ENCODE assay signal across 32 mouse cellular contexts in genomic region chr4:63154028-63154427, GRCm38 (mm10). TPM values are rescaled to one million over a fixed set of nuclear protein-coding genes. Genes with fewer than 3 reads are reported as not detected.
DNase-seq lines count a peak whose midpoint lies in the region; ATAC-seq and TF ChIP-seq lines count a peak whose summit lies in the region.
"Had no signal": no experiment of that assay in that cellular context is flagged by ENCODE, and none has a peak within 500 bp of the region (broad histone marks: within the 10 kb centered on the region; RNA-seq: fewer than 3 reads in every experiment).

No protein-coding gene starts in this region.

- TF ChIP-seq EP300 in liver, embryonic 14.5 days (IDR thresholded peaks at IDR 0.05; ENCODE audit: low read depth): no peak
- TF ChIP-seq EP300 in liver, postnatal 0 days (IDR thresholded peaks at IDR 0.05; ENCODE audit: low read depth): no peak

- H3K9me3 ChIP-seq in liver, embryonic 11.5 days (ENCODE audit: control insufficient read depth, low read length): no peaks in the 10 kb centered on the region
- H3K9me3 ChIP-seq in liver, embryonic 14.5 days (ENCODE audit: control insufficient read depth, low read length): no peaks in the 10 kb centered on the region
- no peaks in the 10 kb centered on the region for H3K9me3 ChIP-seq in liver, postnatal 0 days (ENCODE audit: low read length)
- no peaks in the 10 kb centered on the region for H3K9me3 ChIP-seq in heart, embryonic 11.5 days (replicated peaks; ENCODE audit: control insufficient read depth, low read length)
- H3K9me3 ChIP-seq: forebrain, embryonic 12.5 days; forebrain, embryonic 15.5 days; heart, embryonic 10.5 days; hindbrain, embryonic 12.5 days; hindbrain, embryonic 15.5 days had no signal

- H3K4me3 ChIP-seq in liver, embryonic 11.5 days (ENCODE audit: low read depth, low read length): peak overlapping the region; percentile 48
- peak overlapping the region; percentile 50 to 55 for H3K4me3 ChIP-seq in liver, embryonic 14.5 days (ENCODE audit: insufficient read depth in 1 of 2, low read depth in 2 of 2, low read length in 2 of 2)
- peak overlapping the region; percentile 47 for H3K4me3 ChIP-seq in liver, postnatal 0 days (ENCODE audit: low read depth, low read length)
- H3K4me3 ChIP-seq in heart, embryonic 11.5 days (ENCODE audit: low read depth, low read length): no peak overlapping the region
- H3K4me3 ChIP-seq: forebrain, embryonic 12.5 days; forebrain, embryonic 15.5 days; heart, adult 2 months; heart, embryonic 10.5 days; hindbrain, embryonic 12.5 days; hindbrain, embryonic 15.5 days had no signal

- no peak for TF ChIP-seq CTCF in liver, embryonic 14.5 days (IDR thresholded peaks at IDR 0.05; ENCODE audit: low read depth)
- no peak for TF ChIP-seq CTCF in liver, postnatal 0 days (IDR thresholded peaks at IDR 0.05; ENCODE audit: low read depth)

- no peaks in the 10 kb centered on the region for H3K36me3 ChIP-seq in liver, embryonic 11.5 days (ENCODE audit: control insufficient read depth, insufficient read depth, low read length)
- H3K36me3 ChIP-seq in liver, embryonic 14.5 days (replicated peaks; ENCODE audit: control insufficient read depth, insufficient read depth, low read depth): no peaks in the 10 kb centered on the region
- H3K36me3 ChIP-seq in liver, postnatal 0 days (replicated peaks; ENCODE audit: insufficient read depth, low read length): no peaks in the 10 kb centered on the region; the same call in 1 of the 2 replicates
- no peaks in the 10 kb centered on the region for H3K36me3 ChIP-seq in heart, embryonic 11.5 days (ENCODE audit: control insufficient read depth, insufficient read depth, low read length)
- H3K36me3 ChIP-seq: forebrain, embryonic 12.5 days; forebrain, embryonic 15.5 days; G1E; heart, embryonic 10.5 days; hindbrain, embryonic 12.5 days; hindbrain, embryonic 15.5 days had no signal

- no peak overlapping the region; the same call in 1 of the 2 replicates for H3K4me2 ChIP-seq in liver, embryonic 11.5 days
- H3K4me2 ChIP-seq in liver, embryonic 14.5 days (ENCODE audit: low read depth): no peak overlapping the region
- H3K4me2 ChIP-seq in liver, postnatal 0 days (ENCODE audit: low read depth, low read length): peak overlapping the region; percentile 66
- H3K4me2 ChIP-seq in heart, embryonic 11.5 days: no peak overlapping the region
- H3K4me2 ChIP-seq: forebrain, embryonic 12.5 days; forebrain, embryonic 15.5 days; hindbrain, embryonic 12.5 days; hindbrain, embryonic 15.5 days had no signal

- ATAC-seq in liver, embryonic 11.5 days (replicated peaks; ENCODE audit: low FRiP score): peak; percentile 67
- ATAC-seq in liver, embryonic 14.5 days (ENCODE audit: insufficient read depth): peak; percentile 63
- peak; percentile 54 for ATAC-seq in liver, postnatal 0 days
- ATAC-seq in heart, embryonic 11.5 days (replicated peaks; ENCODE audit: insufficient number of reproducible peaks, low FRiP score, low TSS enrichment): no peak
- ATAC-seq: activated CD4-positive, CD25-positive, alpha-beta regulatory T cell, adult 4 months; forebrain, embryonic 15.5 days had no signal

- H3K4me1 ChIP-seq in liver, embryonic 11.5 days (replicated peaks; ENCODE audit: control insufficient read depth, insufficient read depth, low read length): 0 out of 2 replicates have a peak, but pooled peaks cover 2% of the 10 kb centered on the region
- H3K4me1 ChIP-seq in liver, embryonic 14.5 days (replicated peaks; ENCODE audit: control insufficient read depth in 2 of 2, insufficient read depth in 2 of 2, low read length in 1 of 2): peaks cover 0 to 17% of the 10 kb centered on the region in 2 experiments; a peak in 3 of 4 replicates
- H3K4me1 ChIP-seq in liver, postnatal 0 days (ENCODE audit: insufficient read depth): peaks cover 20% of the 10 kb centered on the region
- no peaks in the 10 kb centered on the region for H3K4me1 ChIP-seq in heart, embryonic 11.5 days (ENCODE audit: control insufficient read depth, insufficient read depth, low read length)
- H3K4me1 ChIP-seq: forebrain, embryonic 12.5 days; forebrain, embryonic 15.5 days; hindbrain, embryonic 12.5 days; hindbrain, embryonic 15.5 days had no signal

- H3K27me3 ChIP-seq in liver, embryonic 11.5 days (replicated peaks; ENCODE audit: control insufficient read depth, insufficient read depth, low read length): no peaks in the 10 kb centered on the region
- H3K27me3 ChIP-seq in liver, embryonic 14.5 days (ENCODE audit: control insufficient read depth, insufficient read depth, low read length): no peaks in the 10 kb centered on the region
- no peaks in the 10 kb centered on the region for H3K27me3 ChIP-seq in liver, postnatal 0 days (ENCODE audit: insufficient read depth, low read length)
- H3K27me3 ChIP-seq in heart, embryonic 11.5 days (ENCODE audit: control insufficient read depth, insufficient read depth, low read length): no peaks in the 10 kb centered on the region
- H3K27me3 ChIP-seq: forebrain, embryonic 12.5 days; forebrain, embryonic 15.5 days; hindbrain, embryonic 12.5 days; hindbrain, embryonic 15.5 days had no signal

- DNase-seq in liver: peak; percentile 48
- DNase-seq in liver, embryonic 11.5 days (ENCODE audit: low spot score): no peak
- DNase-seq in liver, embryonic 14.5 days (ENCODE audit: low read depth in 3 of 3, low spot score in 3 of 3): peak in 2 of 3 experiments; percentile 26
- peak; percentile 71 for DNase-seq in liver, postnatal 0 days
- DNase-seq in spleen, adult 18-20 months: no peak
- no peak for DNase-seq in layer of hippocampus, postnatal 25 days (ENCODE audit: extremely low spot score in 1 of 2, low spot score in 1 of 2)
- DNase-seq: adrenal gland, adult 8-10 months; adrenal gland, postnatal 25 days; B cell, adult 2 months; cerebellum, adult 11-12 months; cerebellum, adult 8-10 months; cerebellum, postnatal 14 days; gastrocnemius, postnatal 10 days; gastrocnemius, postnatal 36 days; heart, adult 2 months had no signal

- 48% methylated on average over 4 of the region's 4 CpGs for WGBS in liver, embryonic 11.5 days
- WGBS in liver, embryonic 14.5 days (ENCODE audit: insufficient replicate concordance): 28% methylated on average over 4 of the region's 4 CpGs
- 49% methylated on average over 4 of the region's 4 CpGs for WGBS in liver, postnatal 0 days (ENCODE audit: insufficient replicate concordance)
- 39% methylated on average over 4 of the region's 4 CpGs for WGBS in heart, embryonic 11.5 days (ENCODE audit: insufficient replicate concordance)

- peak overlapping the region; percentile 69 for H3K27ac ChIP-seq in liver, embryonic 11.5 days (ENCODE audit: low read depth, low read length)
- H3K27ac ChIP-seq in liver, embryonic 14.5 days: no peak overlapping the region
- peak overlapping the region; percentile 69 for H3K27ac ChIP-seq in liver, postnatal 0 days (ENCODE audit: low read depth)
- H3K27ac ChIP-seq in heart, embryonic 11.5 days (ENCODE audit: low read depth, low read length): no peak overlapping the region
- H3K27ac ChIP-seq: forebrain, embryonic 12.5 days; forebrain, embryonic 15.5 days; heart, adult 2 months; heart, embryonic 10.5 days; hindbrain, embryonic 12.5 days; hindbrain, embryonic 15.5 days had no signal

- H3K9ac ChIP-seq in liver, embryonic 11.5 days (ENCODE audit: low read depth, low read length): no peak overlapping the region
- no peak overlapping the region for H3K9ac ChIP-seq in liver, embryonic 14.5 days (replicated peaks)
- H3K9ac ChIP-seq in liver, postnatal 0 days (replicated peaks): peak overlapping the region; percentile 45; the same call in 1 of the 2 replicates
- H3K9ac ChIP-seq in heart, embryonic 11.5 days (ENCODE audit: low read depth, low read length): no peak overlapping the region
- H3K9ac ChIP-seq: forebrain, embryonic 12.5 days; forebrain, embryonic 15.5 days; hindbrain, embryonic 12.5 days; hindbrain, embryonic 15.5 days had no signal

RNA-seq across cellular contexts. Expression of gene Ambp, which starts 0.6 kb away (rescaled TPM):
- polyA plus RNA-seq in liver, embryonic 11.5 days (2014; fragmentation: Nextera tagmentation; extraction: Ambion mirVana): 736 and 748 TPM in 2 replicates
- polyA plus RNA-seq in liver, embryonic 14.5 days (2012; rRNA removed): 580 and 780 TPM in 2 replicates
- 691 and 797 TPM in 2 replicates for polyA plus RNA-seq in liver, embryonic 14.5 days (2014; fragmentation: Nextera tagmentation; extraction: Ambion mirVana)
- 2,449 and 2,507 TPM in 2 replicates for polyA plus RNA-seq in liver, postnatal 0 days (2015; fragmentation: Nextera tagmentation; extraction: Ambion mirVana)
- 2.4 and 11.6 TPM in 2 replicates for polyA plus RNA-seq in heart, embryonic 11.5 days (2014; fragmentation: Nextera tagmentation; extraction: Ambion mirVana)
- total RNA-seq in layer of hippocampus, postnatal 25 days (2021): not detected
- total RNA-seq: adrenal gland, postnatal 25 days; CH12.LX; G1E; granulocyte monocyte progenitor cell, adult 5-6 weeks; heart, adult 2 months; heart, postnatal 25 days; hematopoietic stem cell, adult 5-6 weeks had no signal
- polyA plus RNA-seq: activated CD4-positive, CD25-positive, alpha-beta regulatory T cell, adult 4 months; forebrain, embryonic 12.5 days; forebrain, embryonic 15.5 days; G1E; heart, adult 2 months; heart, embryonic 14.5 days; hindbrain, embryonic 12.5 days had no signal

RNA-seq across cellular contexts. Expression of gene Kif12, which starts 17.9 kb away (rescaled TPM):
- polyA plus RNA-seq in liver, embryonic 11.5 days (2014; fragmentation: Nextera tagmentation; extraction: Ambion mirVana): 7.9 and 9.0 TPM in 2 replicates
- polyA plus RNA-seq in liver, embryonic 14.5 days (2012; rRNA removed): 5.7 and 6.1 TPM in 2 replicates
- 3.8 TPM in 2 replicates for polyA plus RNA-seq in liver, embryonic 14.5 days (2014; fragmentation: Nextera tagmentation; extraction: Ambion mirVana)
- polyA plus RNA-seq in liver, postnatal 0 days (2015; fragmentation: Nextera tagmentation; extraction: Ambion mirVana): 0.40 and 0.59 TPM in 2 replicates
- 0.11 TPM in 1 of 2 replicates, not detected in the other for polyA plus RNA-seq in heart, embryonic 11.5 days (2014; fragmentation: Nextera tagmentation; extraction: Ambion mirVana)
- not detected for total RNA-seq in layer of hippocampus, postnatal 25 days (2021)
- total RNA-seq: adrenal gland, adult 8-10 months; adrenal gland, postnatal 25 days; CH12.LX; G1E; gastrocnemius, adult 18-20 months; gastrocnemius, postnatal 10 days; gastrocnemius, postnatal 36 days; granulocyte monocyte progenitor cell, adult 5-6 weeks; heart, adult 2 months; heart, postnatal 25 days; hematopoietic stem cell, adult 5-6 weeks had no signal
- polyA plus RNA-seq: activated CD4-positive, CD25-positive, alpha-beta regulatory T cell, adult 4 months; embryonic facial prominence, embryonic 11.5 days; embryonic facial prominence, embryonic 14.5 days; forebrain, embryonic 12.5 days; forebrain, embryonic 15.5 days; G1E; heart, adult 2 months; heart, postnatal 0 days had no signal

RNA-seq across cellular contexts. Expression of gene Col27a1, which starts 59.8 kb away (rescaled TPM):
- 5.0 and 6.4 TPM in 2 replicates for polyA plus RNA-seq in liver, embryonic 11.5 days (2014; fragmentation: Nextera tagmentation; extraction: Ambion mirVana)
- polyA plus RNA-seq in liver, embryonic 14.5 days (2012; rRNA removed): 3.8 and 4.2 TPM in 2 replicates
- 0.75 and 1.2 TPM in 2 replicates for polyA plus RNA-seq in liver, embryonic 14.5 days (2014; fragmentation: Nextera tagmentation; extraction: Ambion mirVana)
- 2.1 and 2.8 TPM in 2 replicates for polyA plus RNA-seq in liver, postnatal 0 days (2015; fragmentation: Nextera tagmentation; extraction: Ambion mirVana)
- polyA plus RNA-seq in heart, embryonic 11.5 days (2014; fragmentation: Nextera tagmentation; extraction: Ambion mirVana): 3.3 and 3.4 TPM in 2 replicates
- total RNA-seq in layer of hippocampus, postnatal 25 days (2021): 1 to 10 TPM; 3.0 to 4.7 TPM
- total RNA-seq: hematopoietic stem cell, adult 5-6 weeks had no signal
- polyA plus RNA-seq: G1E had no signal

Comparison
In these comparisons a context has a peak if more than half of its experiments do, and no peak if none do; other contexts are left out.
1. DNase-seq: peak in liver (single experiment), liver, embryonic 14.5 days (2 of 3) and liver, postnatal 0 days (single experiment); none in liver, embryonic 11.5 days (single experiment), spleen, adult 18-20 months (0 of 2) and layer of hippocampus, postnatal 25 days (0 of 2).
2. H3K27ac ChIP-seq: peak in liver, embryonic 11.5 days (single experiment) and liver, postnatal 0 days (single experiment); none in liver, embryonic 14.5 days (single experiment) and heart, embryonic 11.5 days (single experiment).
3. RNA of gene Ambp, which starts 0.6 kb away (polyA plus RNA-seq): 2,449 to 2,507 TPM in liver, postnatal 0 days, 580 to 797 TPM in liver, embryonic 14.5 days and 736 to 748 TPM in liver, embryonic 11.5 days; 2.4 to 11.6 TPM in heart, embryonic 11.5 days; every median in the first group is over 10 times any median in the second.